Comparison of ENCODE assay signal across 16 mouse cellular contexts in genomic region chr12:117622972-117623371, GRCm38 (mm10).
"Had no signal": no experiment of that assay in that cellular context is flagged by ENCODE, and none has a peak within 500 bp of the region (broad histone marks: within the 10 kb centered on the region; RNA-seq: fewer than 3 reads in every experiment).

No protein-coding gene starts in this region.

- H3K27me3 ChIP-seq: megakaryocyte, embryonic 14.5 days; midbrain, embryonic 13.5 days; midbrain, embryonic 15.5 days; stomach, embryonic 15.5 days had no signal

- DNase-seq: lung, adult 18-20 months; lung, embryonic 14.5 days; lung, postnatal 14 days; lung, postnatal 36 days; right cerebral cortex, postnatal 14 days; thymus, adult 2 months; thymus, postnatal 25 days; thymus, postnatal 4 days had no signal

- H3K9me3 ChIP-seq: megakaryocyte, embryonic 14.5 days; midbrain, embryonic 13.5 days; midbrain, embryonic 15.5 days; neural tube, embryonic 12.5 days; stomach, embryonic 15.5 days had no signal

- H3K9ac ChIP-seq: lung, embryonic 14.5 days; midbrain, embryonic 13.5 days; midbrain, embryonic 15.5 days; neural tube, embryonic 12.5 days; stomach, embryonic 15.5 days had no signal

- H3K4me1 ChIP-seq: megakaryocyte, embryonic 14.5 days; midbrain, embryonic 15.5 days had no signal

- H3K4me2 ChIP-seq: lung, embryonic 14.5 days; midbrain, embryonic 11.5 days; midbrain, embryonic 13.5 days; midbrain, embryonic 15.5 days; neural tube, embryonic 12.5 days; stomach, embryonic 15.5 days had no signal

- H3K27ac ChIP-seq: macrophage; midbrain, embryonic 13.5 days; midbrain, embryonic 15.5 days; neural tube, embryonic 12.5 days; stomach, embryonic 15.5 days; stomach, postnatal 0 days had no signal

- H3K4me3 ChIP-seq: megakaryocyte, embryonic 14.5 days; midbrain, embryonic 13.5 days; midbrain, embryonic 15.5 days; neural tube, embryonic 12.5 days; stomach, embryonic 15.5 days had no signal

- H3K36me3 ChIP-seq: midbrain, embryonic 13.5 days; midbrain, embryonic 15.5 days; neural tube, embryonic 12.5 days; stomach, embryonic 15.5 days had no signal

- ATAC-seq: midbrain, embryonic 13.5 days; midbrain, embryonic 15.5 days had no signal
